Mouse (Mus musculus) thymus, adult 2 months (tissue): ENCODE results near the gene Mmd. TPM values are rescaled to one million over a fixed set of nuclear protein-coding genes. Genes with fewer than 3 reads are reported as not detected.

ENCODE experiments used
- DNase-seq: peaks from one replicate; pipeline ENCODE4 v3.0.0; 2021
- H3K27ac ChIP-seq: fragments of 200-500 bp; 2 replicates; pipeline ENCODE4 v1.5.1; 2012; ENCODE audit warnings: low read length, control low read depth; ENCODE audit not compliant: control insufficient read depth, insufficient read depth
- H3K27me3 ChIP-seq: fragments of 200-500 bp; 2 replicates; pipeline ENCODE4 v1.6.1; 2012; ENCODE audit warnings: mild to moderate bottlenecking, low read length, moderate library complexity, mixed read lengths; ENCODE audit not compliant: control insufficient read depth, insufficient read depth
- H3K36me3 ChIP-seq: fragments of 200-500 bp; 2 replicates; pipeline ENCODE4 v1.6.1; 2012; ENCODE audit warnings: mild to moderate bottlenecking, low read length, moderate library complexity; ENCODE audit not compliant: control insufficient read depth, insufficient read depth
- H3K4me1 ChIP-seq: fragments of 200-500 bp; replicated peaks from 2 replicates; pipeline ENCODE4 v1.6.1; 2012; ENCODE audit warnings: low read length; ENCODE audit not compliant: control insufficient read depth, insufficient read depth
- H3K4me3 ChIP-seq: fragments of 200-500 bp; 2 replicates; pipeline ENCODE4 v1.5.1; 2012; ENCODE audit warnings: mild to moderate bottlenecking, low read length, control low read depth, moderate library complexity; ENCODE audit not compliant: control insufficient read depth, insufficient read depth
- CTCF ChIP-seq: fragments of 200-500 bp; IDR thresholded peaks from 2 replicates; pipeline ENCODE4 v1.5.1; 2012; ENCODE audit warnings: mild to moderate bottlenecking, control low read depth, low read length, moderate library complexity, borderline replicate concordance; ENCODE audit not compliant: control insufficient read depth, poor library complexity, insufficient read depth; ENCODE audit errors: extremely low read depth
- POLR2A ChIP-seq: fragments of 200-500 bp; IDR thresholded peaks from 2 replicates; pipeline ENCODE4 v1.6.1; 2012; ENCODE audit warnings: mild to moderate bottlenecking, low read length, control low read depth, moderate library complexity; ENCODE audit not compliant: control insufficient read depth, poor library complexity, insufficient read depth; ENCODE audit errors: extremely low read depth
- WGBS: fragments of 180-500 bp; shearing (Covaris S2); methylation state at CpG from one replicate; pipeline ENCODE4 v1.1.7; 2018; 5-methylcytosine and 5-hydroxymethylcytosine counted together
- polyA plus RNA-seq: library from polyadenylated mRNA; depleted of rRNA; stranded (reverse); fragments of >200 nt; gene quantifications from 2 replicates; pipeline ENCODE4 v1.2.3, GENCODE M21; 2012

Mmd gene
- polyA plus RNA-seq, 1 experiment: 32.7 TPM

GRCm38 (mm10) chr11:90252366-90252765, 3.1 kb downstream of the Mmd start:
- WGBS: 95% methylated on average over 8 of the region's 8 CpGs
- no peak for DNase-seq
- H3K27ac ChIP-seq: no peak overlapping the region
- H3K36me3 ChIP-seq: peaks cover 1% of the 10 kb centered on the region; the same call in 1 of the 2 replicates
- H3K4me3 ChIP-seq: no peak overlapping the region
- H3K4me1 ChIP-seq: peaks cover 25% of the 10 kb centered on the region
- TF ChIP-seq POLR2A: no peak
- H3K27me3 ChIP-seq: no peaks in the 10 kb centered on the region

DNA sequence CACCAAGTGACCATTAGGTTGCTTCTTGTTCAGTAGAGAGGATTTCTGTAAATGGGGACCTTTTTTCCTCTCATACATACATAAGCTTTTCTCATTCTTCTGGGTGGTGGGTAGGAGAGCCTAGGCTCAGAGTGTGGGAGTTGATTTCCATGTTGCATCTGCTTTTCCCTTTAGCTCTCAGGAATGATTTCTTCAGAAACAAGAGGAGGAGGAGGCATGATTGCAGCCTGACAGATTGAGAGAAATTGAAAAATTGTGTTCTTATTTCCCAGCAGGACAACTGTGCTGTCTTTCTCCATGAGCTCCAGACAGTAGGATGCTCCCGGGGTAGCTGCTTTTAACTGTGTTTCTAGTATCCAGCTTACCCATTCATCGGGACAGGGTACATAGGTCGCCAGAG, 5.3 kb downstream of the Mmd start:
- no peak overlapping the region for H3K4me3 ChIP-seq
- TF ChIP-seq POLR2A: no peak
- TF ChIP-seq CTCF: no peak
- no peak overlapping the region for H3K27ac ChIP-seq
- DNase-seq: no peak
- peaks cover 23% of the 10 kb centered on the region for H3K4me1 ChIP-seq
- H3K27me3 ChIP-seq: no peaks in the 10 kb centered on the region
- WGBS: 96% methylated on average over 3 of the region's 3 CpGs
- H3K36me3 ChIP-seq: peaks cover 9% of the 10 kb centered on the region

GRCm38 (mm10) chr11:90255687-90256086, 6.4 kb downstream of the Mmd start:
- Histone ChIP-seq H3K27me3 (no peaks in the 10 kb centered on the region), H3K36me3 (peaks cover 20% of the 10 kb centered on the region), H3K27ac (no peak overlapping the region), H3K4me1 (peaks cover 17% of the 10 kb centered on the region), H3K4me3 (no peak overlapping the region)
- 94% methylated on average over 6 of the region's 6 CpGs for WGBS
- no peak for DNase-seq
- TF ChIP-seq POLR2A: no peak
- TF ChIP-seq CTCF: no peak

GRCm38 (mm10) chr11:90256833-90257525, 7.7 kb downstream of the Mmd start:
- peak; percentile 27 for DNase-seq
- Histone ChIP-seq H3K36me3 (peaks cover 33% of the 10 kb centered on the region), H3K4me1 (peaks cover 17% of the 10 kb centered on the region), H3K27ac (peak overlapping the region; percentile 58), H3K4me3 (no peak overlapping the region), H3K27me3 (no peaks in the 10 kb centered on the region)
- TF ChIP-seq CTCF: no peak
- no peak for TF ChIP-seq POLR2A
- WGBS: 41% methylated on average over 16 of the region's 16 CpGs

GRCm38 (mm10) chr11:90258321-90258927, 9.2 kb downstream of the Mmd start:
- peaks cover 12% of the 10 kb centered on the region for H3K4me1 ChIP-seq
- peaks cover 47% of the 10 kb centered on the region for H3K36me3 ChIP-seq
- H3K27me3 ChIP-seq: no peaks in the 10 kb centered on the region
- no peak overlapping the region for H3K4me3 ChIP-seq
- 89% methylated on average over 10 of the region's 10 CpGs for WGBS
- H3K27ac ChIP-seq: no peak overlapping the region
- no peak for DNase-seq
- TF ChIP-seq CTCF: no peak
- TF ChIP-seq POLR2A: no peak

GRCm38 (mm10) chr11:90259071-90259470, 9.8 kb downstream of the Mmd start:
- H3K4me1 ChIP-seq: peaks cover 15% of the 10 kb centered on the region
- no peak overlapping the region for H3K27ac ChIP-seq
- TF ChIP-seq POLR2A (no peak), CTCF (no peak)
- no peak for DNase-seq
- H3K27me3 ChIP-seq: no peaks in the 10 kb centered on the region
- 86% methylated on average over 4 of the region's 4 CpGs for WGBS
- peaks cover 47% of the 10 kb centered on the region for H3K36me3 ChIP-seq
- no peak overlapping the region for H3K4me3 ChIP-seq
